Mouse (Mus musculus) pancreas, adult 10 weeks (tissue): Measurements from ENCODE around the gene Tmem205. TPM values are rescaled to one million over a fixed set of nuclear protein-coding genes. Genes with fewer than 3 reads are reported as not detected.

Experiments used
- polyA plus RNA-seq: library from polyadenylated mRNA; stranded (reverse); fragments of 350-450 nt; fragmentation: Illumina TruSeq; extraction: RNeasy Lipid Tissue Mini Kit (QIAGEN cat#74804); gene quantifications from one replicate; pipeline ENCODE4 v1.2.3, GENCODE M21; 2015; ENCODE audit warnings: low read depth, low replicate concordance; ENCODE audit not compliant: insufficient read depth

Gene Tmem205
- polyA plus RNA-seq, result 27.1 TPM

GRCm38 (mm10) chr9:21927208-21927753, at the start of gene Tmem205, which contains the start of gene Ccdc159:
Gene Tmem205, minus strand, starts transcription at chr9:21927556.
Gene Ccdc159, plus strand, starts transcription at chr9:21927471.

GRCm38 (mm10) chr9:21963417-21963816, 36.1 kb upstream of the Tmem205 start, which contains the start of gene Epor:
Gene Epor, minus strand, starts transcription at chr9:21963506.

DNA sequence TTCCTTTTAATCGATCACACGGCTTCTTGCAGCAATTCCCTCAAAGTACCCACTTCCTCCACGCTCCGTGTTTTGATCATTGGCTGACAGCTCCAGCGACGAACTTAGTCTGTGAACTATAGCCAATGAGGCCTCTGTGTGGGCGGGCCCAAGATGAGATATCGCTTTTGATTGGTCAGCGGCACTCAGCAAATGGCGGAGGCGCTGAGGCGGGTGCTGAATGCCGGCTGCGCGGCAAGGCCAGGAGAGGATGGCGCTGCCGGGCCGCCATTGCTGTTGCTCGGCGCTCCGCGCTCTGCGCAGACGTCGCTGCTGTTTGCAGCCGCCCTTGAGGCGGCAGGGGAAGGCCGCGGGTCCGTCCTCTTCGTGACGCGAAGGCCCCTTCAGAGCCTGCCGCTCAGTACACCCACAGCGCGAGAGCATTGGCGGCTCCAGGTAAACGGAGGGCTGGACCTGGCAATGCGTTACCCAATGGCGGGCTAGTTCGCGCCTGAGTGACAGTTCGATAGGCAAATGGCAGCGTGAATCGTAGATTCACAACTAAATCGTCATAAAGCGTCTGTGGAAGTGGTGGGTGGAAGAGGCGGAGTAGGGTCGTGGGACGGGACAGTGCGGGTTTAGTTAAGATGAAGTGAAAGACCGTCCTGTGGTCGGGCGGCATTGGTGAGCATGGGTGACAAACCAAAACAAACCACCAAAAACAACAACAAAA, 28.4 kb upstream of the Tmem205 start, which contains the start of gene Swsap1:
TSS of gene Swsap1 (plus strand) at position 186 of the 712 bp plus-strand sequence.

GRCm38 (mm10) chr9:21936692-21937570, 9.6 kb upstream of the Tmem205 start, which contains the start of gene Plppr2:
Gene Plppr2, plus strand, starts transcription at chr9:21937033.

DNA sequence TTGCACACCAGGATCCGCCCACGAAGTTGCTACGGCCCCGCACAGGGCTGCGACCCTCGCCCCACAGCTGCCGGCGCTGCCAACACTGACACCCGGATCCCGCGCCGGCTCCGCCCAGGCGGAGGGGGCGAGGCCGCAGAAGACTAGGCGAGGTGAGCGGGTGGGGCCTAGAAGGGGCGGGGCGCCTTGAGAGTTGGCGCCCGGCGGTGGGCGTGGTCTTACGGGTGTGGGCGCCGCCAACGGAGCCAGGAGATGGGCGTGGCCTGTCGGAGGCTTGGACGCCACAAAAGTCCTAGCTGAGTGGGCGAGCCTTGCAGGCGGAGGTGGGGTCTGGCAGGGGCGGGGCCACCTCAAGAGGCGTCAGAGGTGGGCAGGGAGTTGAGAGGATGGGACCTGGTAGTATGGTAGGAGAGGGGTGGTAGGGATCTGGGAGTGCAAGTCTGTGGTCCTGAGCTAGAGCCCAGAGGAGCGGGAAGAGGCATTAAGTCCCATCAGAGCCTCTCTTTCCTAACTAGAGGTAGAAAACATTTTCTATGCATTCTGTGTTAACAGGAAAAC, 9.2 kb downstream of the Tmem205 start, which contains the start of gene Rab3d:
TSS of gene Rab3d (minus strand) at position 158 of the 558 bp plus-strand sequence.

Other genes starting within 250 kb of the Tmem205 start
- gene Ldlr, start 204.1 kb downstream of the Tmem205 start, polyA plus RNA-seq, result 6.7 TPM
- 1.3 TPM for gene Spc24, start 167.3 kb downstream of the Tmem205 start, polyA plus RNA-seq
- gene Kank2, start 128.8 kb downstream of the Tmem205 start, polyA plus RNA-seq, result 7.1 TPM
- 10.6 TPM for gene Angptl8, start 92.0 kb downstream of the Tmem205 start, polyA plus RNA-seq
- gene Dock6, start 74.9 kb downstream of the Tmem205 start, polyA plus RNA-seq, result 15.0 TPM
- 25.1 TPM for gene Rab3d, start 9.4 kb downstream of the Tmem205 start, polyA plus RNA-seq
- gene Ccdc159, start 85 bp downstream of the Tmem205 start, polyA plus RNA-seq, result 3.1 TPM
- 4.7 TPM for gene Plppr2, start 9.5 kb upstream of the Tmem205 start, polyA plus RNA-seq
- 3.1 TPM for gene Swsap1, start 28.2 kb upstream of the Tmem205 start, polyA plus RNA-seq
- not detected for gene Epor, start 36.0 kb upstream of the Tmem205 start, polyA plus RNA-seq
- 8.2 TPM for gene Rgl3, start 61.9 kb upstream of the Tmem205 start, polyA plus RNA-seq
- not detected for gene Ccdc151, start 75.1 kb upstream of the Tmem205 start, polyA plus RNA-seq
- 16.0 TPM for gene Prkcsh, start 75.2 kb upstream of the Tmem205 start, polyA plus RNA-seq
- gene Elavl3, start 124.5 kb upstream of the Tmem205 start, polyA plus RNA-seq, result 0.20 TPM
- 1.6 TPM for gene Gm49318, start 143.7 kb upstream of the Tmem205 start, polyA plus RNA-seq
- gene Zfp653, start 143.8 kb upstream of the Tmem205 start, polyA plus RNA-seq, result 3.8 TPM
- gene Ecsit, start 157.9 kb upstream of the Tmem205 start, polyA plus RNA-seq, result 7.1 TPM
- gene Cnn1, start 171.7 kb upstream of the Tmem205 start, polyA plus RNA-seq, result 3.7 TPM
- 31.4 TPM for gene Elof1, start 189.6 kb upstream of the Tmem205 start, polyA plus RNA-seq
- gene Acp5, start 208.2 kb upstream of the Tmem205 start, polyA plus RNA-seq, result 7.5 TPM
- gene Pigyl, start 229.3 kb upstream of the Tmem205 start, polyA plus RNA-seq, result 9.3 TPM